Comparison of ENCODE assay signal across 14 mouse cellular contexts in genomic region chr10:111520621-111521020, GRCm38 (mm10). TPM values are rescaled to one million over a fixed set of nuclear protein-coding genes. Genes with fewer than 3 reads are reported as not detected.
DNase-seq lines count a peak whose midpoint lies in the region; ATAC-seq and TF ChIP-seq lines count a peak whose summit lies in the region.
"Had no signal": no experiment of that assay in that cellular context is flagged by ENCODE, and none has a peak within 500 bp of the region (broad histone marks: within the 10 kb centered on the region; RNA-seq: fewer than 3 reads in every experiment).

No protein-coding gene starts in this region.

- H3K4me1 ChIP-seq in forebrain, embryonic 14.5 days (ENCODE audit: control insufficient read depth, insufficient read depth, low read length) = peaks cover 9% of the 10 kb centered on the region; the same call in 1 of the 2 replicates
- no peaks in the 10 kb centered on the region for H3K4me1 ChIP-seq in forebrain, embryonic 11.5 days (replicated peaks; ENCODE audit: control insufficient read depth, insufficient read depth, low read length)
- H3K4me1 ChIP-seq in heart, postnatal 0 days (ENCODE audit: control insufficient read depth, insufficient read depth) = peaks cover 17% of the 10 kb centered on the region
- peaks cover 26% of the 10 kb centered on the region for H3K4me1 ChIP-seq in heart, embryonic 11.5 days (ENCODE audit: control insufficient read depth, insufficient read depth, low read length)

- peak; percentile 61 for DNase-seq in forebrain, embryonic 14.5 days (ENCODE audit: low spot score)
- DNase-seq in forebrain, embryonic 11.5 days (ENCODE audit: low spot score) = no peak
- no peak for DNase-seq in heart, postnatal 0 days (ENCODE audit: low spot score)
- DNase-seq in brain, adult 2 months (ENCODE audit: low read depth, low spot score) = peak; percentile 74
- DNase-seq in cerebellum, adult 9-11 months = peak; percentile 59
- no peak for DNase-seq in layer of hippocampus, postnatal 25 days (ENCODE audit: extremely low spot score in 1 of 2, low spot score in 1 of 2)
- DNase-seq in right cerebral cortex, adult 18-20 months = no peak
- DNase-seq: embryo, embryonic 11 days; thymus, postnatal 36 days had no signal

- WGBS in forebrain, embryonic 14.5 days = 52% methylated on average over 3 of the region's 3 CpGs
- WGBS in forebrain, embryonic 11.5 days = 65% methylated on average over 3 of the region's 3 CpGs
- WGBS in heart, postnatal 0 days = 70% methylated on average over 3 of the region's 3 CpGs
- WGBS in heart, embryonic 11.5 days (ENCODE audit: insufficient replicate concordance) = 59% methylated on average over 3 of the region's 3 CpGs

- no peaks in the 10 kb centered on the region for H3K9me3 ChIP-seq in forebrain, embryonic 14.5 days (replicated peaks; ENCODE audit: control insufficient read depth, low read length)
- H3K9me3 ChIP-seq in forebrain, embryonic 11.5 days (ENCODE audit: control insufficient read depth, low read length) = no peaks in the 10 kb centered on the region
- no peaks in the 10 kb centered on the region for H3K9me3 ChIP-seq in heart, postnatal 0 days (replicated peaks; ENCODE audit: control insufficient read depth, low read length)
- H3K9me3 ChIP-seq in heart, embryonic 11.5 days (replicated peaks; ENCODE audit: control insufficient read depth, low read length) = no peaks in the 10 kb centered on the region
- H3K9me3 ChIP-seq: liver, embryonic 15.5 days; neural tube, embryonic 13.5 days had no signal

- H3K4me2 ChIP-seq in forebrain, embryonic 14.5 days (ENCODE audit: low read length) = no peak overlapping the region
- no peak overlapping the region for H3K4me2 ChIP-seq in forebrain, embryonic 11.5 days (ENCODE audit: low read depth, low read length, severe bottlenecking)
- H3K4me2 ChIP-seq in heart, postnatal 0 days (ENCODE audit: low read depth, low read length) = no peak overlapping the region
- H3K4me2 ChIP-seq in heart, embryonic 11.5 days = no peak overlapping the region

- TF ChIP-seq CTCF in heart, postnatal 0 days (IDR thresholded peaks at IDR 0.05; ENCODE audit: low read depth) = no peak

- no peak for TF ChIP-seq EP300 in heart, postnatal 0 days (IDR thresholded peaks at IDR 0.05; ENCODE audit: low read depth)

- H3K27me3 ChIP-seq in forebrain, embryonic 14.5 days (replicated peaks; ENCODE audit: control insufficient read depth, insufficient read depth, low read length) = no peaks in the 10 kb centered on the region
- H3K27me3 ChIP-seq in forebrain, embryonic 11.5 days (ENCODE audit: control insufficient read depth, insufficient read depth, low read length) = no peaks in the 10 kb centered on the region
- no peaks in the 10 kb centered on the region for H3K27me3 ChIP-seq in heart, postnatal 0 days (ENCODE audit: control insufficient read depth, insufficient read depth, low read length)
- no peaks in the 10 kb centered on the region for H3K27me3 ChIP-seq in heart, embryonic 11.5 days (ENCODE audit: control insufficient read depth, insufficient read depth, low read length)
- H3K27me3 ChIP-seq: neural tube, embryonic 13.5 days; Patski had no signal

- H3K4me3 ChIP-seq in forebrain, embryonic 14.5 days (ENCODE audit: low read depth, low read length) = no peak overlapping the region
- H3K4me3 ChIP-seq in forebrain, embryonic 11.5 days (ENCODE audit: low read depth, low read length) = no peak overlapping the region
- H3K4me3 ChIP-seq in heart, postnatal 0 days (ENCODE audit: low read depth, low read length) = no peak overlapping the region
- H3K4me3 ChIP-seq in heart, embryonic 11.5 days (ENCODE audit: low read depth, low read length) = no peak overlapping the region
- H3K4me3 ChIP-seq: liver, embryonic 15.5 days; neural tube, embryonic 13.5 days had no signal

- H3K36me3 ChIP-seq in forebrain, embryonic 14.5 days (ENCODE audit: control insufficient read depth, insufficient read depth, low read length) = no peaks in the 10 kb centered on the region
- no peaks in the 10 kb centered on the region for H3K36me3 ChIP-seq in forebrain, embryonic 11.5 days (ENCODE audit: control insufficient read depth, insufficient read depth, low read length)
- no peaks in the 10 kb centered on the region for H3K36me3 ChIP-seq in heart, postnatal 0 days (replicated peaks; ENCODE audit: control insufficient read depth, insufficient read depth, low read length)
- no peaks in the 10 kb centered on the region for H3K36me3 ChIP-seq in heart, embryonic 11.5 days (ENCODE audit: control insufficient read depth, insufficient read depth, low read length)
- H3K36me3 ChIP-seq: liver, embryonic 15.5 days; neural tube, embryonic 13.5 days had no signal

- peak overlapping the region; percentile 50; the same call in 1 of the 2 replicates for H3K27ac ChIP-seq in forebrain, embryonic 14.5 days (ENCODE audit: low read depth, low read length)
- no peak overlapping the region for H3K27ac ChIP-seq in forebrain, embryonic 11.5 days (ENCODE audit: low read depth, low read length)
- H3K27ac ChIP-seq in heart, postnatal 0 days (ENCODE audit: low read depth) = no peak overlapping the region
- no peak overlapping the region for H3K27ac ChIP-seq in heart, embryonic 11.5 days (ENCODE audit: low read depth, low read length)
- H3K27ac ChIP-seq: liver, embryonic 15.5 days; stomach, postnatal 0 days had no signal

- no peak overlapping the region for H3K9ac ChIP-seq in forebrain, embryonic 14.5 days (ENCODE audit: low read length)
- no peak overlapping the region for H3K9ac ChIP-seq in forebrain, embryonic 11.5 days (ENCODE audit: low read length)
- peak overlapping the region; percentile 22; the same call in 1 of the 2 replicates for H3K9ac ChIP-seq in heart, postnatal 0 days (replicated peaks; ENCODE audit: low read depth, low read length)
- H3K9ac ChIP-seq in heart, embryonic 11.5 days (ENCODE audit: low read depth, low read length) = no peak overlapping the region
- H3K9ac ChIP-seq: liver, embryonic 15.5 days; neural tube, embryonic 13.5 days had no signal

- peak; percentile 68 for ATAC-seq in forebrain, embryonic 14.5 days
- ATAC-seq in forebrain, embryonic 11.5 days (replicated peaks; ENCODE audit: low FRiP score) = no peak
- ATAC-seq in heart, postnatal 0 days (ENCODE audit: insufficient read depth, low read depth) = no peak
- no peak for ATAC-seq in heart, embryonic 11.5 days (replicated peaks; ENCODE audit: insufficient number of reproducible peaks, low FRiP score, low TSS enrichment)
- ATAC-seq: Patski had no signal

RNA-seq across cellular contexts. Expression of gene Phlda1, which starts 14.5 kb away (rescaled TPM):
- 20.5 and 25.6 TPM in 2 replicates for polyA plus RNA-seq in forebrain, embryonic 14.5 days (2014; fragmentation: Nextera tagmentation; extraction: Ambion mirVana)
- 12.5 and 13.1 TPM in 2 replicates for polyA plus RNA-seq in forebrain, embryonic 11.5 days (2014; fragmentation: Nextera tagmentation; extraction: Ambion mirVana)
- total RNA-seq in heart, postnatal 0 days (2014; rRNA removed; ENCODE audit: low replicate concordance) = 3.0 and 15.5 TPM in 2 replicates
- 26.3 and 27.2 TPM in 2 replicates for polyA plus RNA-seq in heart, postnatal 0 days (2015; fragmentation: Nextera tagmentation; extraction: Ambion mirVana)
- 20.9 and 22.2 TPM in 2 replicates for polyA plus RNA-seq in heart, embryonic 11.5 days (2014; fragmentation: Nextera tagmentation; extraction: Ambion mirVana)
- total RNA-seq in layer of hippocampus, postnatal 25 days (2021) = 10 to 100 TPM; 19.6 to 22.3 TPM

RNA-seq across cellular contexts. Expression of gene Nap1l1, which starts 47.6 kb away (rescaled TPM):
- 235 and 238 TPM in 2 replicates for polyA plus RNA-seq in forebrain, embryonic 14.5 days (2014; fragmentation: Nextera tagmentation; extraction: Ambion mirVana)
- 399 and 441 TPM in 2 replicates for polyA plus RNA-seq in forebrain, embryonic 11.5 days (2014; fragmentation: Nextera tagmentation; extraction: Ambion mirVana)
- 15.5 and 22.8 TPM in 2 replicates for total RNA-seq in heart, postnatal 0 days (2014; rRNA removed; ENCODE audit: low replicate concordance)
- polyA plus RNA-seq in heart, postnatal 0 days (2015; fragmentation: Nextera tagmentation; extraction: Ambion mirVana) = 64.2 and 64.5 TPM in 2 replicates
- 202 and 207 TPM in 2 replicates for polyA plus RNA-seq in heart, embryonic 11.5 days (2014; fragmentation: Nextera tagmentation; extraction: Ambion mirVana)
- total RNA-seq in layer of hippocampus, postnatal 25 days (2021) = 100 to 1,000 TPM; 146 to 162 TPM

Comparison
In these comparisons a context has a peak if more than half of its experiments do, and no peak if none do; other contexts are left out.
1. DNase-seq: peak in forebrain, embryonic 14.5 days (single experiment), brain, adult 2 months (single experiment) and cerebellum, adult 9-11 months (single experiment); none in forebrain, embryonic 11.5 days (single experiment), heart, postnatal 0 days (single experiment), layer of hippocampus, postnatal 25 days (0 of 2) and right cerebral cortex, adult 18-20 months (single experiment).